Mouse (Mus musculus) brain, embryonic 14.5 days (tissue): Measurements from ENCODE around the gene Kirrel2.

Experiments used
- CTCF ChIP-seq: fragments of 200-500 bp; IDR thresholded peaks from 2 replicates; pipeline ENCODE4 v1.5.1; 2012; ENCODE audit warnings: inconsistent platforms, mild to moderate bottlenecking, moderate library complexity, borderline replicate concordance; ENCODE audit not compliant: insufficient read depth, insufficient read length; ENCODE audit errors: extremely low read depth
- POLR2A ChIP-seq: fragments of 200-500 bp; IDR thresholded peaks from 2 replicates; pipeline ENCODE4 v1.6.1; 2012; ENCODE audit warnings: mild to moderate bottlenecking, inconsistent platforms, borderline replicate concordance; ENCODE audit not compliant: poor library complexity, insufficient read depth, insufficient read length, severe bottlenecking; ENCODE audit errors: extremely low read depth

DNA sequence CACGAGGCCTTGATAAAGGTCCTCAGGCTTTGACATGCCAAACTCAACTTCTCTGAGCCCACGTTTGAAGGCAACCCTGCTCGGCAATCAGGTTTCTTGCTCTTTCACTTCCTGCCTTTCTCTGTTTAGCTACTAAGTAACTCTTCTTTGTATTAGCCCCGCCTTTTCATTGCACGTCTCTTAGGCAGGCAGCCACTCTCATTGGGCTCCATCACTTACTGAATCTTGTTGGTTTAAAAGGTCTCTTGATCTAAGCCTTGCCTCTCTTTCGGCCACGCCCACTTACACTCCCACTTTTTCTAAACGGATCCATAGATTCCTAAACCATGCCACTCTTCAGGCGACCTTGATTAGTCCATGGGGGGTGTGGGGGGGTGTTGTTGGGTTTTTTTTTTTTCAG lies 13.8 kb downstream of the Kirrel2 start:
- TF ChIP-seq POLR2A (no peak), CTCF (no peak)
